Mouse (Mus musculus) testis, postnatal 14 days (tissue): Measurements from ENCODE around the gene Actl6b.

Experiments used
- DNase-seq: peaks from one replicate; pipeline ENCODE4 v3.0.0; 2021; ENCODE audit warnings: low spot score

Gene Actl6b

GRCm38 (mm10) chr5:137565744-137566143 lies 12.4 kb downstream of the Actl6b start:
- DNase-seq, result no peak

GRCm38 (mm10) chr5:137566416-137566815 lies 13.1 kb downstream of the Actl6b start:
- no peak for DNase-seq

- DNase-seq, result no peak
Measured at GRCm38 (mm10) chr5:137568223-137568798, 15.0 kb downstream of the Actl6b start.

GRCm38 (mm10) chr5:137569031-137569430 lies 15.7 kb downstream of the Actl6b start:
- no peak for DNase-seq

- peak; percentile 71 for DNase-seq
Measured at GRCm38 (mm10) chr5:137569665-137570064, 16.3 kb downstream of the Actl6b start, which contains the start of gene Tfr2. Gene Tfr2 (plus strand): TSS chr5:137569840.

- no peak for DNase-seq
Measured at GRCm38 (mm10) chr5:137570181-137570580, 16.9 kb downstream of the Actl6b start.

- DNase-seq, result no peak
Measured at GRCm38 (mm10) chr5:137570691-137571586, 17.6 kb downstream of the Actl6b start.

- no peak for DNase-seq
Measured at GRCm38 (mm10) chr5:137574470-137574901, 21.2 kb downstream of the Actl6b start.

- DNase-seq, result no peak
Measured at GRCm38 (mm10) chr5:137580246-137580645, 26.9 kb downstream of the Actl6b start.

GRCm38 (mm10) chr5:137582702-137583101 lies 29.4 kb downstream of the Actl6b start:
- DNase-seq, result no peak

- no peak for DNase-seq
Measured at GRCm38 (mm10) chr5:137583670-137584169, 30.4 kb downstream of the Actl6b start.

- DNase-seq, result peak; percentile 69
Measured at GRCm38 (mm10) chr5:137584976-137585375, 31.7 kb downstream of the Actl6b start.

- no peak for DNase-seq
Measured at GRCm38 (mm10) chr5:137590507-137590906, 37.2 kb downstream of the Actl6b start.

GRCm38 (mm10) chr5:137595921-137596320 lies 42.6 kb downstream of the Actl6b start:
- DNase-seq, result no peak

- DNase-seq, result no peak
Measured at GRCm38 (mm10) chr5:137596601-137597261, 43.4 kb downstream of the Actl6b start.

- DNase-seq, result no peak
Measured at GRCm38 (mm10) chr5:137597625-137598024, 44.3 kb downstream of the Actl6b start.

GRCm38 (mm10) chr5:137598100-137598826 lies 44.9 kb downstream of the Actl6b start:
- no peak for DNase-seq

- no peak for DNase-seq
Measured at GRCm38 (mm10) chr5:137599600-137599999, 46.3 kb downstream of the Actl6b start.

GRCm38 (mm10) chr5:137600281-137600618 lies 46.9 kb downstream of the Actl6b start:
- no peak for DNase-seq

- peak; percentile 96 for DNase-seq
Measured at GRCm38 (mm10) chr5:137600619-137601364, 47.5 kb downstream of the Actl6b start, which contains the start of gene Mospd3. Gene Mospd3 (minus strand): TSS chr5:137601058.

GRCm38 (mm10) chr5:137601365-137601729 lies 48.0 kb downstream of the Actl6b start:
- no peak for DNase-seq
